Mouse (Mus musculus): ENCODE results near the gene Ciao2a.

DNA sequence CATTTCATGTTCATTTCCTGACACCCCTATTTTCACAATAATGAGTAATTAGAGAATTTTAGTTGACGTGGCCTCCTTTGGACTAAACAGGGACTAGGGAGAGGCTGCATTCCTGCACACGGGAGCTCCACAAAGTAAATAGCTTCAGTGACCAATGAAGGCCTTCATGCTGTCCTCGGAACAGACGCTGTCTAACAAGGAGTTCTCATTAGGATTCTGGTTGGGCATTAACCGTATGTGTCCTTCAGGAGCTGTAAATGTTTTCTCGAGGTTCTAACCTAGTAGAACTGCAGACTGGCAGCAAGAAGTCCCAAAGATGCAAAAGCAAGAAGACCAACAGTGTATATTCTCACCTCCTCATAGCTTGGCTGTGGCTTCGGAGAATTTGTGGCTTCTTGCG is 21.2 kb upstream of the Ciao2a start:
- TF ChIP-seq CTCF (IDR thresholded peaks at IDR 0.05; ENCODE audit: low read depth, low read length) (no peak), GATA1 (IDR thresholded peaks at IDR 0.05; ENCODE audit: borderline replicate concordance, low read length) (no peak), GATA2 (IDR thresholded peaks at IDR 0.05; ENCODE audit: borderline replicate concordance, low read depth, low read length) (no peak), POLR2AphosphoS5 (IDR thresholded peaks at IDR 0.05; ENCODE audit: insufficient replicate concordance, low read depth, low read length) (no peak), TAL1 (conservative IDR thresholded peaks at IDR 0.05; ENCODE audit: low read depth, low read length) (no peak)

Measured in G1E (cell line).